Mouse (Mus musculus) olfactory bulb, adult 2 months (tissue): ENCODE data around the gene Isg20l2. TPM values are rescaled to one million over a fixed set of nuclear protein-coding genes. Genes with fewer than 3 reads are reported as not detected.
A peak's percentile ranks its signal among the peaks of the same experiment; 100 is the strongest.

Experiments
- H3K27ac ChIP-seq: fragments of 200-500 bp; 2 replicates; pipeline ENCODE4 v1.5.1; 2012; ENCODE audit warnings: low read depth, low read length; ENCODE audit not compliant: insufficient read depth
- H3K4me1 ChIP-seq: fragments of 200-500 bp; 2 replicates; pipeline ENCODE4 v1.6.1; 2012; ENCODE audit warnings: low read length; ENCODE audit not compliant: control insufficient read depth, insufficient read depth
- H3K4me3 ChIP-seq: fragments of 200-500 bp; 2 replicates; pipeline ENCODE4 v1.5.1; 2012; ENCODE audit warnings: mild to moderate bottlenecking, low read depth, low read length, moderate library complexity; ENCODE audit not compliant: insufficient read depth
- CTCF ChIP-seq: fragments of 200-500 bp; IDR thresholded peaks from 2 replicates; pipeline ENCODE4 v1.5.1; 2012; ENCODE audit warnings: low read depth, mild to moderate bottlenecking, low read length, moderate library complexity; ENCODE audit not compliant: insufficient read depth
- POLR2A ChIP-seq: fragments of 200-500 bp; IDR thresholded peaks from 2 replicates; pipeline ENCODE4 v1.6.1; 2012; ENCODE audit warnings: mild to moderate bottlenecking, low read depth, low read length, moderate library complexity; ENCODE audit not compliant: insufficient read depth
- WGBS: fragments of 180-500 bp; shearing (Covaris S2); methylation state at CpG from one replicate; pipeline ENCODE4 v1.1.7; 2018; 5-methylcytosine and 5-hydroxymethylcytosine counted together
- polyA plus RNA-seq: library from polyadenylated mRNA; stranded (reverse); fragments of >200 nt; gene quantifications from 2 replicates; pipeline ENCODE4 v1.2.4, GENCODE M21; 2012; ENCODE audit warnings: low replicate concordance; ENCODE audit not compliant: missing spikeins, insufficient read depth, insufficient read length

Isg20l2 gene
- polyA plus RNA-seq, 1 experiment = not detected

- WGBS = 5% methylated on average over 1 of the region's 1 CpGs
- Histone ChIP-seq H3K27ac (no peak overlapping the region), H3K4me3 (peak overlapping the region; percentile 99), H3K4me1 (peaks cover 23% of the 10 kb centered on the region)
- TF ChIP-seq CTCF (no peak), POLR2A (no peak)
These were observed 22.2 kb upstream of the Isg20l2 start for GRCm38 (mm10) chr3:87907906-87908305.

GRCm38 (mm10) chr3:87909381-87909780, 20.7 kb upstream of the Isg20l2 start:
- H3K4me1 ChIP-seq = peaks cover 23% of the 10 kb centered on the region
- TF ChIP-seq POLR2A (no peak), CTCF (no peak)
- no peak overlapping the region for H3K4me3 ChIP-seq
- no peak overlapping the region for H3K27ac ChIP-seq
- 95% methylated on average over 2 of the region's 2 CpGs for WGBS

- Histone ChIP-seq H3K4me3 (no peak overlapping the region), H3K27ac (no peak overlapping the region), H3K4me1 (peaks cover 23% of the 10 kb centered on the region)
- TF ChIP-seq POLR2A = no peak
- TF ChIP-seq CTCF = no peak
- WGBS = 17% methylated on average over 4 of the region's 4 CpGs
These were observed 20.2 kb upstream of the Isg20l2 start for GRCm38 (mm10) chr3:87909874-87910273.

GRCm38 (mm10) chr3:87910573-87911141, 19.5 kb upstream of the Isg20l2 start:
- peak overlapping the region; percentile 52 for H3K4me3 ChIP-seq
- peak overlapping the region; percentile 79 for H3K27ac ChIP-seq
- TF ChIP-seq POLR2A = no peak
- no peak for TF ChIP-seq CTCF
- H3K4me1 ChIP-seq = peaks cover 23% of the 10 kb centered on the region
- WGBS = 8% methylated on average over 12 of the region's 12 CpGs

GRCm38 (mm10) chr3:87913491-87913890, 16.6 kb upstream of the Isg20l2 start:
- peaks cover 17% of the 10 kb centered on the region for H3K4me1 ChIP-seq
- H3K27ac ChIP-seq = no peak overlapping the region
- TF ChIP-seq POLR2A (no peak), CTCF (no peak)
- no peak overlapping the region for H3K4me3 ChIP-seq
- WGBS = 81% methylated on average over 7 of the region's 7 CpGs

GRCm38 (mm10) chr3:87913891-87914290, 16.2 kb upstream of the Isg20l2 start:
- Histone ChIP-seq H3K4me3 (no peak overlapping the region), H3K27ac (no peak overlapping the region), H3K4me1 (peaks cover 16% of the 10 kb centered on the region)
- WGBS = 95% methylated on average over 10 of the region's 10 CpGs
- TF ChIP-seq POLR2A (no peak), CTCF (no peak)

GRCm38 (mm10) chr3:87916990-87917389, 13.1 kb upstream of the Isg20l2 start:
- Histone ChIP-seq H3K4me1 (no peaks in the 10 kb centered on the region), H3K27ac (no peak overlapping the region), H3K4me3 (no peak overlapping the region)
- TF ChIP-seq POLR2A (no peak), CTCF (no peak)
- 84% methylated on average over 1 of the region's 1 CpGs for WGBS

- Histone ChIP-seq H3K4me1 (no peaks in the 10 kb centered on the region), H3K4me3 (no peak overlapping the region), H3K27ac (no peak overlapping the region)
- TF ChIP-seq CTCF = no peak
- no peak for TF ChIP-seq POLR2A
- WGBS = 98% methylated on average over 1 of the region's 1 CpGs
These were observed 11.6 kb upstream of the Isg20l2 start for GRCm38 (mm10) chr3:87918551-87918950.

- Histone ChIP-seq H3K27ac (peak within 1 kb of the TSS; percentile 33; the same call in 1 of the 2 replicates), H3K4me3 (peak within 1 kb of the TSS; percentile 71), H3K4me1 (no peaks in the 10 kb centered on the region)
- TF ChIP-seq CTCF (no peak), POLR2A (no peak)
- WGBS = under 1% methylated on average over 30 of the region's 30 CpGs
These were observed 10.6 kb upstream of the Isg20l2 start, which contains the start of gene Mrpl24 for GRCm38 (mm10) chr3:87919336-87920108. TSS of gene Mrpl24 (plus strand) at chr3:87919506.
